Mouse (Mus musculus): ENCODE measurements around the gene Foxp1.

Gene Foxp1

DNA sequence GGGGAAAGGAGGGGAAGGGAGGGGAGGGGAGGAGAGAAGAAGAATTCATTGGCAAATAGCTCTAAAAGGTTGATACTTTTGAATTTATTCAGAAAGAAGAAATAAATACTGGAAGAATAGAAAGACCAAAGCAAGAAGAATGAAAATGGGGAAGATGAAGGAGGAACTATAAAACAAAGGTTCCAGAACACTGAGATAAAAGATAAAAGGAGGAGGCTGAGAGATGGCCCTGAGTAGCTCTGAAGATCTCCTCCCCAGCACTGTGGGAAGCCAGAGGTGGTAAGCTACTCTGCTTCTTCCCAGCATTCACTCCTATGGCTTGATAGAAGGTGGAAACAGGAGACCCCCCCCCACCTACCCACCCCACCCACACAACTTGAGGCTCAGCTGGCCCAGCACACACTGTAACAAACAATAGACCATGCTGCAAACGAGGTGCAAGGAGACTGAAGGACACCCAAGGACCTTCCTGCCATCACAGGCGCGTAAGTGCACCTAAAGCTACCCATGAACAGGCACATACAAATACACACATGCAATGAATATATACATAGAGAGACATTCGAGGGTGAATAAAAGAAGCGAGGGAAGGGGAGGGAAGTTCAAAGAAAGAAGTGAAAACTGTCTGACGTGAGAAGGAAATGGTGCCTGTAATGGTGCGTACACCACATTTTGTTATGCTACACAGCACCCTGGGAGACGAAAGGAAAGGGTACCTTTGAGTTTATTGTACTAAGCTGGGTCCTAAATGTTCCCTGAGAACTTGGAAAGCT is 200.2 kb downstream of the Foxp1 start:
- DNase-seq = no peak

DNA sequence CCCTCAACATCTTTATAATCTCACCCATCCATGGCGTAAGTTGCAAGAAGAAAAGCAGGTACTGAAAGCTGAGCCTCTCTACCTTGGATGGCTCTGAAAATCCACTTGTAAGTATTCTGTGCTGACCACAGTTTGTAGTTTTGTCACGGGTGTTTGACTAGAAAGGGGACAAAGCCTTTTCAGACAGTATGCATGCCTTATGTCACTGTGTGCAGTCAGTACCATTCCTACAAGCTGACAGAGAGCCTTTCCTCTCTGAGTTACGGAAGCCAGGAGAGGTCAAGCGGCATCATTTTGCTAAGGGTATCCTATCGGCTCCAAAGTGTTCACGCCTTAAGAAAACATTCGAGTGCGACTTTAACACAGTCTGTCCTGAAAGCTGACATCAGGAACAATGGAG is 202.1 kb downstream of the Foxp1 start:
- no peak for DNase-seq

DNA sequence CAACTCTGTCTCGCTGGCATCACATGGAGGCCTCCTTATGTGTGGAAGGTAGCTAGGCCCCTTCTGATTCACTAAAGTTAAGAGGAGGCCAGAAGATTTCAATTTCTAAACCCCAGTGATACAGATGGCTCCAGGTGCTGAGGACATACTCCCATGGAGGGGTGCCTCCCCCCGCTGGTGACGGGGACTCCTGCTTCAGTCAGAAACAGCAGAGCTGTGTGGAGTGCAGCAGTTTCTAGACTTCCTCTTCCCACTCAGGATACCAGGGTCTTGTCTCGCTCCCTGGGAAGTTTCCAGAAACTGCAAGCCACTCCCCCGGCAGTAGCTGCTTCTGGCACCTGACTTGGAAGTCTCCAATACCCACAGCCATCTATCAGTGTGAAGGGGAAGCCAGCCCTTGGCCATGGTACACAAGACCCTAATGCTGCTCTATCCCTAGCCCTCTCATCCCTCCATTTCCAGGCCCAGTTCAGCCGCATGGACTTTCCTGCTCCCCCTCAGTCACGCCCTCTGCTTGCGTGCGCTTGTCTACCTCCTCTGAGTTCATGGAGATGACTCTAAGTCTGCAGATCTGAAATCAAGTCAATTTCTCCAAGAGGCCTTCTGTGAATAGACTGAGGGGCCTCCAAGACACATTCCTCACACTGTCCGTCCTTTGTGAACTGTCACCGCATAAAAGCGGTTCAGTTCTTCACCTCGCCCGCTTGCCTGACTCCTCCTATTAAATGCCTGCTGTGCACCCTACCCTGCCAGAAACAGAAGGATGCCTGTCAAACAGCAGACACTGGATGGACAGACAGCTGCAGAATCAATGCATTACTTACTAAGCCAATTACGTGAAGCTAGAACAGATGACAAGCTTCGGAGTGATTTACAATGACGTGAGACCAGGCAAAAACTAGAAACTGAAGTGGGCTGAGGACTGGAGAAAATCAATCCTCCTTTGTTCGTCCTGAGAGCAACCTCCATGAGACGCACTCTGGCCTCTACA is 202.8 kb downstream of the Foxp1 start:
- no peak for DNase-seq

GRCm38 (mm10) chr6:99314746-99315145 is 207.8 kb downstream of the Foxp1 start:
- no peak for DNase-seq

- no peak for DNase-seq
These were observed 212.0 kb downstream of the Foxp1 start for GRCm38 (mm10) chr6:99310529-99310928.

- no peak for DNase-seq
These were observed 212.4 kb downstream of the Foxp1 start for GRCm38 (mm10) chr6:99310171-99310500.

DNA sequence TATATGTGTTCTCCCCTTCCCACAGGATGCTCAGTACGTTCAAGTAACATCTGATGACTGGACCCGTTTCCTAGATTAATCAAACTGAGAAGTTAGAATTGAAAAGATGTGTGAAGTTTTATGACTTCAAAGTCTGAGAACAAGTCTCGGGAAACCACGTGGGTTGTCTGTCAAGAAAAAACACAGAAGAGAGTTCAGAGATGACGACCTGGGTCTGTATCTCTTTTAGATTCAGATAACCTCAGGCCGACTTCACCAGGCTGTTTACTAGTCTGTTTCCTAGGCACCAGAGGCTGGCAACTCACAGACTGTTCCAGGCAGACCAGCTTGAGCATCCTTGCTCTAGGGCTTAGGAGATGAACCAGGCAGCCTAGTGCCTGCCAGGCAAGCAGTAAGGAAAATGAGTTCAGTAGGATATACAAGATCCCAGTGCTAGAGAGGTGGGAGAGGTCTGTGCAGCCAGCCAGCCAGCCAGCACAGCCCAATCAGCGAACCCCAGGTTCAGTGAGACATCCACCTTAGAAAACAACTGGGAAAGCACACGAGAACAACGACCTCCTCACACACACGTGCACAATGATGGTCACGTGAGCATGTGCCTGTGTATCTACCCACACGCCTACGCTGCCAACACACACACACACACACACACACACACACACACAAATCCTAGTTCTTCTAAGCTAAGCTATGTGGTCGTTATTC is 212.9 kb downstream of the Foxp1 start:
- no peak for DNase-seq

DNA sequence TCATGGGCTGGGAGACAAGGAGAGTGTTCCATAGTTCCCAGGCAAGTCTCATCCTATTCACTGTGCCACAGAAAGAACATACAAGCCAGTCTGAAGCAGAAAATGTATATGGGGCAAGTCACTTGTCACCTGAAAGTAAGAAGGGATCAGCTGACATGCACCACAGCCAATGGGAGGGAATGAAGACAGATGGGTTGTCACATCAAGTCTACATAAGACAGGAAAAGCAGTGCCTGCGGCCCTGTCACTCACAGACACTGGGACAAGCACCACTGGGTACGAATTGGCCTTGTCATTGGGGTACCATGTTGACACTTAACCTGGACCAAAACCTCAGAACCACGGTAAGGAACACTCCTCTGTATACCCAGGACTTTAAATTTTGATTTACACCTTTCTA is 216.8 kb downstream of the Foxp1 start:
- DNase-seq = no peak

GRCm38 (mm10) chr6:99305236-99305635 is 217.3 kb downstream of the Foxp1 start:
- DNase-seq = no peak

DNA sequence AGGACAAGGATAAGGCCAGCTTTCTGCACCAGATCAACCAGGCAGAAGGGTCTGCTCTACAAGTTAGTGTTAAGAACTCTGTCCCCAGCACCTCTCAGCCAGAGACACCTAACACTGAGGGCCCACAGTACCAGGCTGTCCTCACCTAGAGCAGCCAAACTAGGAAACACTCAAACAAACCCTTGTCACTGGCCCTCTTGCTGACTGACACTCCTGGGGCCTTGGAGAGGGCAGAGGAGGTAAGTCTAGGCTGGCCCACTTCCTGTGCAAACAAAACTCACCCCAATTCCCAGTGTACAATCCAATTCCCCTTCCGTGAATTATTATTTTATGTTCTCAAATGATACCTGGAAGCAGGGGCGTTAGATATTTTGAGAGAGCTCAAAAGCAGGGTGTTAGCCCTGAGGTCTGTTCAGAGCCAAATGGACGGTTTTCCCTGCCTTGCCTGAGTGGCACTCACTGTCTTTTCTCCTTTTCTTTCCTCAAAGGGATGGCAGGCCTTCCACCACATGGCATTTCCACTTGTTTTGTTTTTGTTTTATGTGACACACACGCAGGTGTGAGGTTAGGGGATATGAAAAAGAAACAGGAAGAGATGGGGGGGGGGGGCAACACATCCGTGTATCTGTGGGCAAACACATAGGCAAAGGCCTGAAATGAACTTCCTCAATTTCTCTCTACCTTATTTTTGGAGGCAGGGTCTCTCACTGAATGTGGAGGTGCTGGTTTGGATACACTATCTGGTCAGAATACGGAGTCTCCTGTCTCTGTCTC is 219.7 kb downstream of the Foxp1 start:
- no peak for DNase-seq

GRCm38 (mm10) chr6:99301923-99302322 is 220.6 kb downstream of the Foxp1 start:
- no peak for DNase-seq

DNA sequence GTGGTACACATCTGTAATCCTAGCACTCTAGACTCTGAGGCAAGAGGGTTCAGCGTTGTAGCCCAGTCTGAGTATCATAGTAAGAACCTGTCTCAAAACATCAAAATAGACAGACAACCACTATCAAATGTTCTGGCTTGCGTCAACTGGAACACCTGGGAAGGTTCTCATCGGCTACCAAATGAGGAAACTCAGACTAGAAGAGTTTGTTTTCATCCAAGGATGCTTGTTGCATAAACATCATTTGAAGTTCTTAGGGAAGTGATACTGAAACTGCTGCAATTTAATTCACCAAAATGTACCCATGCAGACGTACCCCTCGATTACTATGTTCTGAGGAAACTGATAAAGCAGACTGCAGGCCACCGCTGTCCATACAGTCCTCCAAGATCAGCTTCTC is 222.3 kb downstream of the Foxp1 start:
- DNase-seq = no peak

- peak in 1 of 2 experiments; percentile 25 for DNase-seq
These were observed 223.3 kb downstream of the Foxp1 start for GRCm38 (mm10) chr6:99299196-99299595.

DNA sequence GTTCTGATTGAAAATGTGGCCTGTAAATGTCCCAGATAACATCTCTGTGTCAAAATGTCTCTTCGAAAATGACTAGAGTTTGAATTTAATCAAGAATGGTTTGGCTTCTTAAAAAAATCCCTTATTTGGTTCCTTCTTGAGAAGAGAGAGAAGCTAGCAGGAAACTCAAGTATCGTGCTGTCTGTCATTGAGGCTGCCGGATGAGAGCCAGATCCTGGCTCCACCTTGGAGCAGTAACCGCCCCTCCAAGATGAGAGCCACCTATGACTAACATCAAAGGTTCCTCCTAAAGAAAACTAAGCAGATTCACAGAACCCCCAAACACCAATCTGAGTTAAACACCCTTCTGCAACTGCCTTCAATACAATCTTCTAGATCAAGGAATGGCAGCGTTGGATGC is 225.0 kb downstream of the Foxp1 start:
- no peak for DNase-seq

- DNase-seq = peak; percentile 25 to 49
These were observed 227.0 kb downstream of the Foxp1 start for GRCm38 (mm10) chr6:99295495-99295894.

DNA sequence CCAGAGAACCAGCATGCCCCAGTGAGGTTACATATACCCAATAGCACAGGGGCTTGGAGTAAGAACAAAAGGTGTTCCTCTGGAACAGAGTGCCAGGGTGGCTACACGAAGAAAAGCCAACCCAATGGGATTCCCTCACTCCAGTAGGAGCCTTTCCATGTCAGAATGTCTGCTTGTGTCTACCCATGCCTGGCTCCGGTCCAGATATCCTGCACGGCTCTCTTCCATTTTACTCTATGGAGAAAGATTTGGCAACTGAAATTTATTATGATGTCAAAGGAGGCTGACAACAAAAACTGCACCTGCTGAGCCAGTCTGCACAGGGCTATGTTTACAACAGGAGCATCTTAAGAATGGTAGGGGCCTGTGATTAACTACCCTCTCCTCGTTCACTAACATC is 233.3 kb downstream of the Foxp1 start:
- DNase-seq = no peak

DNA sequence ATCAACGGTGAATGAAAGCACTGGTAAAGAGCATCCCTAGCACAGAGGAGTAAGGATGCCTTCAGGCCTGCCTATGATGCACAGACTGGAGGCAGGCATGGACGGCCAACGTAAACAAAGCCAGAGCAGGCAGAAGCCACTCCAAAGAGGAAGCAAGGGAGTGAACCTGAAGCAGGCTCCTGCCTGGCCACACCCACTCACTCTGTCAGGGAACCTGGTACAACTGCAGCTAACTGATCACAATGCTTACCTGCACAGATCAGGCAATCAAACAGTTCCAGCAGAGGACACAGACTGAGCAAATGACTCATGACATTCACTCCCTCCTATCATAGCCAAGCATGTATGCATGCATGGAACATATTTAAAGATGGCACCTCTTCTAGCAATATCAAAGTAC is 237.5 kb downstream of the Foxp1 start:
- no peak for DNase-seq

DNA sequence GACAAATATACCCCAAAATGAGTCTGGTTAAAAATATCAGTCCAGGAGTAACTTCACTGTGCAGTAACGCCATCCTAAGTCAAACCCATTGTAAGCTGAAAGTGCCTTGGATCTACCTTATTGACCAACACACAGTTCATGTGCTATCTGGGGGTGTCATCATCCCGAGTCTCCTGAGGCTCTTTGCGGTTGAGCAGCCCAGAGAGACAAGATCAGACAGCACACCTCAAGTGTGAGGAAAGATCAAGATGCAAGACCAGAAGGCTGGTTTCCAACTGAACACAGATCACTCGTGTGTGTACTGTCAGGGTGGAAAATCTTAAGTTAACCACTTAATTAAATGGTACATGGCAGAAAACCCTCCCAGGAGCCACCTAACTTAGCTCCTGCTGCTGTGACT is 238.5 kb downstream of the Foxp1 start:
- no peak for DNase-seq

- no peak for DNase-seq
These were observed 239.5 kb downstream of the Foxp1 start for GRCm38 (mm10) chr6:99282866-99283657.

DNA sequence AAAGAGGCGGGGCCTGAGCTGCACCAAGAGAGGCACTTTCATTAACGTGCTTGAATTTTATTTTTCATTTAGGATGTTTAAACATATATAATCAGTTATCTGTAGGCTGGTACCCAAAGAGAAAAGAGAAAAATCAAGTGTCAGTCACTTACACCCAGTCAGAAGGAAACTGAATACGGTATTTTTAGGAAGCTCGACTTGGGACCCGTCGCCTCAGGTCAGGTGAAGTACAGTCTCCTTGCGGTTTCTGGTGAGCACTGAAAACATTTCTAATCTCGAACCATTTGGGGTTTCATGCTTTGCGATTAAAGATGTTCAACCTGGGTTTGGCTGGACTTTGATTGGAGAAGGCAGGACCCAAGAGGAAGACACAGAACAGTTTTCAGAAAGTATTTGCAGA is 241.1 kb downstream of the Foxp1 start:
- DNase-seq = no peak

DNA sequence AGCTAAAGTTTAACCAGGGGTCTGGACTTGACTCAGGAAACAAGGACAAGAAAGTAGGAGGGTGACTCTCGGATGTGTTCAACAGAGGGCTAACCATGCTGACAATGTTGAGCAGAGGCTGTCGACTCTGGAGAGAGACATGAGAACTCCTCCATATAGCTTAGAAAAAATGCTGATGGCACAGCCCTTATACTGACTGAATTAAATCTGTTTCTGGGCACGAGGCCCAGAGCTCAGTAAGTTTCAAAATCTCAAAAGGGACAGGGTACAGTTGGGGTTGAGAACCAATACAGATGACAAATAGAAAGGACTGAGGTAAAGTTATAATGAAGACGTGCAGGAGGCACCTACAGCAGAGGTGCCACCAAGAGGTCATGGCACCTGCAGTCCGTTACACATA is 241.9 kb downstream of the Foxp1 start:
- DNase-seq = no peak

DNA sequence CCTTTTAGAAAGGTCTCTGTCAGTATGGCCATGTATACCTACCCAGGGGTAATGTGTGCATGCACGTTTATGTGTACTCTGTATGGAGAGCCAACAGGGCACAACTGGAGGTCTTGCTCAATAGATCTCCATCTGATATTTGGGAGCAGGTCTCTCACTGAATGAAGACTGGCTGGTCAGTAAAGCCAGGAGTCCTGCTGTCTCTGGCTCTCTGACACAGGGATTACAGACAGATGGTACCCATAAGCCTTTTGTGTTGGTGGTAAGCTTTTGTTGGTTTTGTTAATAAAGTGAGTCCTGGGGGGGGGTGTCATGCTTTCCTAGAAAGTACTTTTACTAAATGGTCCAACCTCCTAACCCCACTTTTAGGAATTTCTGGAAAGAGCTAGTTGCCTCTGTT is 245.3 kb downstream of the Foxp1 start:
- DNase-seq = no peak

All from kidney, postnatal 4 days (tissue).